Mouse (Mus musculus): Measurements from ENCODE around the gene Atp13a2.

Gene Atp13a2

GRCm38 (mm10) chr4:140992215-140992614 is 5.5 kb downstream of the Atp13a2 start:
- no peak for DNase-seq (ENCODE audit: extremely low read depth, insufficient read length, low spot score)

GRCm38 (mm10) chr4:140993846-140994245 is 7.2 kb downstream of the Atp13a2 start:
- no peak for DNase-seq (ENCODE audit: extremely low read depth, insufficient read length, low spot score)

- no peak for DNase-seq (ENCODE audit: extremely low read depth, insufficient read length, low spot score)
Measured at GRCm38 (mm10) chr4:140995811-140996210, 9.1 kb downstream of the Atp13a2 start.

GRCm38 (mm10) chr4:140996812-140997211 is 10.1 kb downstream of the Atp13a2 start:
- DNase-seq (ENCODE audit: extremely low read depth, insufficient read length, low spot score), result no peak

GRCm38 (mm10) chr4:141005983-141006382 is 19.3 kb downstream of the Atp13a2 start:
- no peak for DNase-seq (ENCODE audit: extremely low read depth, insufficient read length, low spot score)

- DNase-seq (ENCODE audit: extremely low read depth, insufficient read length, low spot score), result peak; percentile 93
Measured at GRCm38 (mm10) chr4:141008028-141008427, 21.4 kb downstream of the Atp13a2 start.

GRCm38 (mm10) chr4:141010118-141010517 is 23.4 kb downstream of the Atp13a2 start, which contains the start of gene Mfap2:
TSS of gene Mfap2 (plus strand) at chr4:141010418.
- DNase-seq (ENCODE audit: extremely low read depth, insufficient read length, low spot score), result no peak

- no peak for DNase-seq (ENCODE audit: extremely low read depth, insufficient read length, low spot score)
Measured at GRCm38 (mm10) chr4:141010526-141010925, 23.9 kb downstream of the Atp13a2 start.

- DNase-seq (ENCODE audit: extremely low read depth, insufficient read length, low spot score), result no peak
Measured at GRCm38 (mm10) chr4:141010941-141011429, 24.3 kb downstream of the Atp13a2 start.

- peak; percentile 74 for DNase-seq (ENCODE audit: extremely low read depth, insufficient read length, low spot score)
Measured at GRCm38 (mm10) chr4:141011556-141012328, 25.1 kb downstream of the Atp13a2 start.

GRCm38 (mm10) chr4:141012558-141012957 is 25.9 kb downstream of the Atp13a2 start:
- DNase-seq (ENCODE audit: extremely low read depth, insufficient read length, low spot score), result no peak

GRCm38 (mm10) chr4:141014114-141014513 is 27.4 kb downstream of the Atp13a2 start:
- no peak for DNase-seq (ENCODE audit: extremely low read depth, insufficient read length, low spot score)

GRCm38 (mm10) chr4:141014856-141015255 is 28.2 kb downstream of the Atp13a2 start:
- DNase-seq (ENCODE audit: extremely low read depth, insufficient read length, low spot score), result no peak

- DNase-seq (ENCODE audit: extremely low read depth, insufficient read length, low spot score), result no peak
Measured at GRCm38 (mm10) chr4:141015356-141015755, 28.7 kb downstream of the Atp13a2 start.

- DNase-seq (ENCODE audit: extremely low read depth, insufficient read length, low spot score), result no peak
Measured at GRCm38 (mm10) chr4:141016311-141016710, 29.6 kb downstream of the Atp13a2 start.

- no peak for DNase-seq (ENCODE audit: extremely low read depth, insufficient read length, low spot score)
Measured at GRCm38 (mm10) chr4:141017657-141018436, 31.2 kb downstream of the Atp13a2 start.

GRCm38 (mm10) chr4:141020220-141020619 is 33.5 kb downstream of the Atp13a2 start:
- no peak for DNase-seq (ENCODE audit: extremely low read depth, insufficient read length, low spot score)

- no peak for DNase-seq (ENCODE audit: extremely low read depth, insufficient read length, low spot score)
Measured at GRCm38 (mm10) chr4:141020811-141021613, 34.3 kb downstream of the Atp13a2 start.

GRCm38 (mm10) chr4:141021614-141021929 is 34.9 kb downstream of the Atp13a2 start:
- DNase-seq (ENCODE audit: extremely low read depth, insufficient read length, low spot score), result no peak

- DNase-seq (ENCODE audit: extremely low read depth, insufficient read length, low spot score), result no peak
Measured at GRCm38 (mm10) chr4:141024052-141024451, 37.4 kb downstream of the Atp13a2 start.

- DNase-seq (ENCODE audit: extremely low read depth, insufficient read length, low spot score), result no peak
Measured at GRCm38 (mm10) chr4:141024992-141025391, 38.3 kb downstream of the Atp13a2 start.

Data from 3134 (cell line).